Mouse (Mus musculus): ENCODE measurements around the gene Fam25c. TPM values are rescaled to one million over a fixed set of nuclear protein-coding genes. Genes with fewer than 3 reads are reported as not detected.
"Not testable (repeated sequence)": the region's sequence is repeated elsewhere in the genome, so short reads cannot be mapped to it uniquely, and the experiment has no call there.

Gene Fam25c
- total RNA-seq, 2 experiments from 2014 or later = not detected

DNA sequence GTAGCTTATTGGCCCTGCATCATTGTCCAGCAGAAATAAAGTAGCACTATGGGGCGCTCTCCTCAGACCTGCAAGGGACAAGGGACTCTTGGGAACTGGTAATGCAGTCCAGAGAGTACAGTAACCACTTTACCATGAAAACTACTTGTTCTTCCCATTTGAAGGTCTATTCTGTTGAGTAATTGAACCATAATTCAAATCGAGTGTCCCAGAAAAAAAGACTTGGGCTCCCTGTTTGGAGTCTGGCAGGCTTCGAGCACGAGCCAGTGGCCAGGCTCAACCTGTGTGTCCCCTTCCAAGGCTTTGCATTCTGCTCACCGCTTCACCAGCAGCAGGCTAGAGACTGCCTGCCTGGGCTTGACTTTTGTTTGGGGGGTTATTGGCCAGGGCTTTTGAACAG lies 10.9 kb downstream of the Fam25c start:
- H3K27ac ChIP-seq = no peak overlapping the region
- H3K4me3 ChIP-seq = no peak overlapping the region
- TF ChIP-seq CTCF (IDR thresholded peaks at IDR 0.05) = no peak
- no peak for DNase-seq
- intact Hi-C loops (cut with DNase I) = no loop called here

DNA sequence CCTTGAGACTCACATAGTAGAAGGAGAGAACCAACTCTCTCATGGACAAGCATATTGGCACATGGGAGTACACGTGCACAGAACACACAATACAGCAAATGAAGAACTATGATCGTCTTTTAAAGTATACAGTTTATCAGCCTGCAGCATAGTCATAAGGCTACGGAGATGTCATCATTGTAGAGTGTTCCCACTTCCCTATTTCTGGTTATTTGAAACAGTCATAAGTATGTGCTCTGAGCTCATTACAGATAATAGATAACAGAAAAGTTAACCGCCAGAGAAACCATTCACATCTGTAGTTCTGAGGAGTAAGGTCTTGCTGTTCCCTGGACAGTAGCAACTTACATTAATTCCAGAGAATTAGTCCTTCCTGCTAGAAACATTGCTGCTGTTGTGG lies 12.2 kb downstream of the Fam25c start:
- intact Hi-C loops (cut with DNase I) = no loop called here
- no peak for TF ChIP-seq CTCF (IDR thresholded peaks at IDR 0.05)
- DNase-seq = no peak
- H3K4me3 ChIP-seq = no peak overlapping the region
- no peak overlapping the region for H3K27ac ChIP-seq

- TF ChIP-seq CTCF (IDR thresholded peaks at IDR 0.05) = no peak
- DNase-seq = no peak
- no peak overlapping the region for H3K27ac ChIP-seq
- intact Hi-C loops (cut with DNase I) = no loop called here
- H3K4me3 ChIP-seq = no peak overlapping the region
Measured at GRCm38 (mm10) chr14:34341993-34342392, 13.2 kb downstream of the Fam25c start.

DNA sequence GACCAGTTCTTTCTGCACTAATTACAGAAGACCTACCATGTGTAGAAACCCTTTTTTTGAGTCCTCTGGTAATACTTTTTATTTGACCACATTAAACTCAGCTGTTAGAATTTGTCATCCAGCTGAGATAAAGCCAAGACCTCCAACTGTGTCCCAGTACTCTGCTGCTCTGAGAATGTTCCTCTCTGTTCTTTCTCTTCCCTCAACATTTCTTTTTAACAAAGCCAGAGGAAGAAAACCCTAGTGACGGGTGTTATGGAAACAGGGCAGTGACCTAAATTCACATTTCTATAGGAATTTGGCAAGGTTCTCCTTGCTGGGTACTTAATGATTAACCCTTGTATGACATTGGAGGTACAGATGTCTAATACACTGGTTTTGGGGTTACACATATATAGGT lies 15.8 kb downstream of the Fam25c start:
- intact Hi-C loops (cut with DNase I) = no loop called here
- H3K27ac ChIP-seq = no peak overlapping the region
- no peak for TF ChIP-seq CTCF (IDR thresholded peaks at IDR 0.05)
- H3K4me3 ChIP-seq = no peak overlapping the region
- no peak for DNase-seq

DNA sequence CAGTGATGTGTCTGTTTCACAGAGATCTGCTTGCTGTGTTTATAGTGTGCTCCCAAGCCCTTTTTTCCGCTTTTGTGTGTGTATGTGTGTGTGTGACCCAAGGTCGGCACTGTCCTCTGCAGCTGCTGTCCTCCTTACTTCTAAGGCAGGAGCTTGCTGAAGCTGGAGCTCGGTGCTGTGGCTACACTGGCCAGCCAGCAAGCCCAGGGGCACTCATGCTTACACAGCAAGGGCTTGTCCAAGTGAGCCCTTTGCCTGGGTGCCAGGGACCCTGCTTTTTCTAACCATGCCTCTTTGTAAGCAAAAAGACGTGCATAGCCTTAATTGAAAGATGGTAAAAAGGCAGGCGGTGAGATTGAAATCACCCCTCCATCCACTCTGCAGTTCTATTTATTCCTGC lies 22.8 kb downstream of the Fam25c start:
- TF ChIP-seq CTCF (IDR thresholded peaks at IDR 0.05) = no peak
- DNase-seq = no peak

GRCm38 (mm10) chr14:34331886-34332285 lies 23.3 kb downstream of the Fam25c start:
- DNase-seq = no peak
- Histone ChIP-seq H3K27ac (no peak overlapping the region), H3K4me3 (no peak overlapping the region)
- intact Hi-C loops (cut with DNase I) = no loop called here
- no peak for TF ChIP-seq CTCF (IDR thresholded peaks at IDR 0.05)

More for the DNA sequence above, 22.8 kb downstream of the Fam25c start:
- intact Hi-C loops (cut with DNase I) = no loop called here
- Histone ChIP-seq H3K27ac (no peak overlapping the region), H3K4me3 (no peak overlapping the region)

DNA sequence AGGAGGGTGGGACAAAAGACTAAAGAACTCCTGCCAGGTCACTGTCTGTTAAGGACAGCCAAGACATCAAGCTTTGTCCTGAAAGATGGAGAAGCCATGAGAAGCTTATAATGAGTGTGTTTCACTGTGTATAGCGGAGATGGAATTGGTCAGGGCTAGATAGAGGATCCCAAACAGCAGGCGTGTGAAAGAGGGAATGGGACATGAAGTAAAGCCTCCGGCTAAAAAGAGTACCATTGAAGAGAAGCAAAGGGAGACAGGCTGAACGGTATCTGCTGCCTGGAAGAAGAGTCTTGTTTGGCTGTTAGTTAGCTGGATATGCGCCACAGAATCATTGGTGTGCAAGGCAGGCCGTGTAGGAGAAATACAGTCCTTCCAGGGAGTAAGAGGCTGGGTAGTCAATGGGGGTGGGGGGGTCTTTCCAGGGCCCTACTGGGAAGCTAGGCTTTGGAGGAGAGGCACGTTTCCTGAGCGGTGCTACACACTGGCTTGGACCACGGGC lies 24.5 kb downstream of the Fam25c start:
- Histone ChIP-seq H3K27ac (no peak overlapping the region), H3K4me3 (no peak overlapping the region)
- no peak for DNase-seq
- no peak for TF ChIP-seq CTCF (IDR thresholded peaks at IDR 0.05)
- intact Hi-C loops (cut with DNase I) = no loop called here

DNA sequence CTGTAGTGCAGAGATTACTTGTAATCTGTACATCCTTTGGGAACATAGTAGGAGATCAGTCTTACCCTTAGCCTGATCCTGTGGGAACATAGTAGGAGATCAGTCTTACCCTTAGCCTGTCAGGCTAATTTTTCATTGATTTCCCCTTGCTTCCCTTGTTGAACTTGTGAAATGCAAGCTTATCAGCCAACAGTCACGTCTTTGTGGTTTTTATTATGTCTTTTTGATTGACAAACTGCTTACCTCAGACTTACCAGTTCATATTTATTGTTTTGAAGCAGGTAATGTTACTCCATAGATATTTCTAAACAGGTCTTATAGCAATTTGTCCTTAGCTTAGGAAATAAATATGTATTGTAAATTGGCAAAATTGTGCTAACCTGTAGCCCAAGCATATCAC lies 27.6 kb downstream of the Fam25c start:
- no peak overlapping the region for H3K27ac ChIP-seq
- intact Hi-C loops (cut with DNase I) = no loop called here
- TF ChIP-seq CTCF (IDR thresholded peaks at IDR 0.05) = no peak
- no peak for DNase-seq
- H3K4me3 ChIP-seq = no peak overlapping the region

- intact Hi-C loops (cut with DNase I) = no loop called here
- no peak for TF ChIP-seq CTCF (IDR thresholded peaks at IDR 0.05)
- Histone ChIP-seq H3K4me3 (no peak overlapping the region), H3K27ac (no peak overlapping the region)
- DNase-seq = no peak
Measured at GRCm38 (mm10) chr14:34326606-34327005, 28.6 kb downstream of the Fam25c start.

DNA sequence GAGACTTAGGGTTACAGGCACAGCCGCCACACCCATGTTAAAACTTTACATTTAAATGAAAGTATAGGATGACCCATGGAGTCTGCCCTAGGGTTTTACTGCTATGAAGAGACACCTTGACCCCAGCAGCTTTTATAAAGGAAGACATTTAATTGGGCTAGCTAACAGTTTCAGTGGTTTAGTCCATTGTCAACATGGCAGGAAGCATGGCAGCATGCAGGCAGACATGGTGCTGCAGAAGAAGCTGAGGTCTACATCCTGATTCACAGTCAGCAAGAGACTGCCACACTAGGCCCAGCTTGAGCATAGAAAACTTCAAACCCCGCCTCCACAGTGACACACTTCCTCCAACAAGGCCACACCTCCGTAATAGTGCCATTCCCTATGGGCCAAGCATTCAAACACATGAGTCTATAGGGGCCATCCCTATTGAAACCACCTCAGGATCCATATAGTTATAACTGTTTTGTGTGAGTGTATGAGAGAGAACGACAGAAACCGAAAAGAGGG lies 31.6 kb downstream of the Fam25c start:
- intact Hi-C loops (cut with DNase I) = no loop called here
- H3K27ac ChIP-seq = no peak overlapping the region
- no peak for DNase-seq
- H3K4me3 ChIP-seq = no peak overlapping the region
- no peak for TF ChIP-seq CTCF (IDR thresholded peaks at IDR 0.05)

DNA sequence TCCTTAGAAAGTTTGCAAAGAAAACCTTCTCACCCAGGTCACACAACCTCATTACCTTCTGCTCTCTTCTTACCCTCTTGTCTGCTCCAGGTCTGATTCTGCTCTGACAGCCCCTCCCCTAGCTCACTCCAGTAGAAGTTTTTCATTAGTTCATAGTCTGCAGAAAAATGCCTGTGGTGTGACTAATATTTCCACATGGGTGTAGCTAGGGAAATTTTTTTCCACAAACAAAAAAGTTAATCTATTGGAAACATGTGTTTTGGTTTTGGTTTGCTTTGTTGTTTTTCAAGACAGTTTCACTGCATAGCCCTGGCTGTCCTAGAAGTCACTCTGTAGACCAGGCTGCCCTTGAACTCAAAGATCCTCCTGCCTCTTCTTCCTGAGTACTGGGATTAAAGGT lies 37.1 kb downstream of the Fam25c start:
- Histone ChIP-seq H3K27ac (peak overlapping the region; percentile 46; the same call in 1 of the 2 replicates), H3K4me3 (no peak overlapping the region)
- TF ChIP-seq CTCF (IDR thresholded peaks at IDR 0.05) = no peak
- intact Hi-C loops (cut with DNase I) = loop anchor here (10.0 kb wide), 1 partner anchor 357 kb away; the partner anchor contains the start of gene Wapl
- no peak for DNase-seq

GRCm38 (mm10) chr14:34317431-34317830 lies 37.8 kb downstream of the Fam25c start:
- intact Hi-C loops (cut with DNase I) = loop anchor here (10.0 kb wide), 1 partner anchor 357 kb away; the partner anchor contains the start of gene Wapl
- DNase-seq = no peak
- peak overlapping the region; percentile 46; the same call in 1 of the 2 replicates for H3K27ac ChIP-seq

GRCm38 (mm10) chr14:34316346-34316745 lies 38.9 kb downstream of the Fam25c start:
- H3K27ac ChIP-seq = no peak overlapping the region
- no peak overlapping the region for H3K4me3 ChIP-seq
- no peak for TF ChIP-seq CTCF (IDR thresholded peaks at IDR 0.05)
- intact Hi-C loops (cut with DNase I) = loop anchor here (10.0 kb wide), 1 partner anchor 358 kb away; the partner anchor contains the start of gene Wapl
- no peak for DNase-seq

More at GRCm38 (mm10) chr14:34317431-34317830, 37.8 kb downstream of the Fam25c start:
- TF ChIP-seq CTCF (IDR thresholded peaks at IDR 0.05) = no peak
- no peak overlapping the region for H3K4me3 ChIP-seq

DNA sequence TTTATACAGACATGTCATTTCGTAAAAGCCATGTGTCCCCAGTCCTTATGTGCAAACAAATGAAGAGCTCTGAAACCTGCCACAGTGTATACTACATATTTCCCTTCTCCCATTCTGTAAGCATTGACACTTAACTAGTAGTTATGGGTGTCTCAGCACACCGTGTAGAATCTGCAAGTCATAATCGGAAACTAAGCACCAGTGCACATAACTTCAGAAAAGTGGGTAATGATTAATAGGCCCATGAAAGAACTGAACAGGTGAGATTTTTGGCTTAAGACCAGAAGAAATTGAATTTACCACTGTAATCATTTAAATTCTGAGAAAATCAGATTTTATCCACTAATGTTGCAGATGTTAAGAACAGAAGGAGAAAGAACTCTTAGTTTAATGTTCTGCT lies 40.4 kb downstream of the Fam25c start:
- no peak overlapping the region for H3K27ac ChIP-seq
- intact Hi-C loops (cut with DNase I) = loop anchor here (5.0 to 10.0 kb wide), 3 partner anchors 37 to 360 kb away; partner anchors contain the start of gene Wapl
- TF ChIP-seq CTCF (IDR thresholded peaks at IDR 0.05) = no peak
- no peak overlapping the region for H3K4me3 ChIP-seq
- DNase-seq = no peak

GRCm38 (mm10) chr14:34314383-34314782 lies 40.9 kb downstream of the Fam25c start:
- not testable (repeated sequence) for H3K27ac ChIP-seq, DNase-seq, H3K4me3 ChIP-seq
- intact Hi-C loops (cut with DNase I) = loop anchor here (5.0 to 10.0 kb wide), 3 partner anchors 37 to 360 kb away; partner anchors contain the start of gene Wapl

All from gastrocnemius, adult 2 months (tissue).